Mouse (Mus musculus): ENCODE data around the gene Gm8439.
"Not testable (repeated sequence)": the region's sequence is repeated elsewhere in the genome, so short reads cannot be mapped to it uniquely, and the experiment has no call there.

The Gm8439 gene

GRCm38 (mm10) chr4:120596210-120596609, 7.7 kb downstream of the Gm8439 start:
- POLR2A ChIA-PET = interaction anchor here in 1 of 4 experiments (1.2 kb wide), 1 partner anchor 86 kb away, joined by 4 read pairs; no protein-coding TSS in a partner anchor
- CTCF ChIA-PET = not testable (repeated sequence)

DNA sequence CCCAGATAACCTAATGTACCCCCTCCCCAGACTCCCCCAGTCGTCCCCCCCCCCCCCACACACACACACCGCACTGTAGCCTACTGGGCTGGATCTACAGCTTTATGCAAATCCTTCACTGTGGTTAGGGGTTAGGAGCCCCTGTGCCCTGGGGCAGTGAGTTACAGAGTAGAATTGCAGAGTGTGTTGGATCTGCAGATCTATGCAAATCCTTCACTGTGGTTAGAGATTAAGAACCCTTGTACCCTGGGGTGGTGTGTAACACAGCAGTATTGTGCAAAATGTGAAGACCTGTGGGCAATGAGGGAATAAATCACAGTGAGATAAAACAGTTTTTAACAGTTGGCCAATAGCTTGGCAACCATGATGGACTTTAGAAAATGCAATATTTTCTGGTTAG, 10.4 kb downstream of the Gm8439 start:
- CTCF ChIA-PET = interaction anchor here in 3 of 4 experiments (0.5 to 1.5 kb wide), 6 partner anchors 9 to 159 kb away, joined by 3 to 6 read pairs (median 4); no protein-coding TSS in a partner anchor
- POLR2A ChIA-PET = interaction anchor here in 3 of 4 experiments (0.6 to 1.5 kb wide), 8 partner anchors 11 to 66 kb away, joined by 3 to 5 read pairs (median 4); no protein-coding TSS in a partner anchor

GRCm38 (mm10) chr4:120601774-120602173, 13.2 kb downstream of the Gm8439 start:
- CTCF ChIA-PET = interaction anchor here in 1 of 4 experiments (0.6 kb wide), 1 partner anchor 245 kb away, joined by 3 read pairs; no protein-coding TSS in a partner anchor
- POLR2A ChIA-PET = interaction anchor here in 1 of 4 experiments (1.3 kb wide), 1 partner anchor 32 kb away, joined by 5 read pairs; the partner anchor contains the start of gene Ctps

DNA sequence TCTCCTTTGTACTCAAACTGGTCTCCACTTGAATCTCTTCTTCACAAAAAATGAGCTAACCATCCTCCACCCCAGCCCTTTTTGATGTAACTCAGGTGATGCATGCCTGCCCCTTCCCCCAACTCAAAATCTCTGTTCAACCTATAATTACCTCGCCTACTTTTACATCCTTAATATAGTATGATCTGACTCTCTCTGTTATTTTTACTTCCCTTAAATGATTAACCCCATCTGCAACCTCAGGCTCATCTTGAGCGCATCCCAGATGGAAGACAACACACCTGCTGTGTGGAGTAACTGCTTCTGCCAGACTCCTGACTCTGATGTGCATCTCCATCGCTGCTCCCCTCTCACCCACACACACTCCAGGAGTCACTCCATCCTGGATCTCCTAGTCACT, 14.1 kb downstream of the Gm8439 start:
- ChIA-PET POLR2A (interaction anchor here in 2 of 4 experiments (0.6 to 1.3 kb wide), 3 partner anchors 12 to 63 kb away, joined by 3 to 5 read pairs (median 3); partner anchors contain the start of gene Ctps (in 1 of the 2)), CTCF (no interaction called here)

- CTCF ChIA-PET = interaction anchor here in 2 of 4 experiments (0.6 to 1.6 kb wide), 4 partner anchors 17 to 380 kb away, joined by 3 to 7 read pairs (median 4); no protein-coding TSS in a partner anchor
Observed at GRCm38 (mm10) chr4:120606941-120607340, 18.4 kb downstream of the Gm8439 start.

GRCm38 (mm10) chr4:120611005-120611404, 22.5 kb downstream of the Gm8439 start:
- POLR2A ChIA-PET = interaction anchor here in 2 of 4 experiments (0.9 to 4.8 kb wide), 7 partner anchors 9 to 55 kb away, joined by 3 to 35 read pairs (median 4); partner anchors contain the start of genes Cited4 (in 2 of the 2) and Ctps (in 1 of the 2)
- CTCF ChIA-PET = interaction anchor here in 1 of 4 experiments (1.6 kb wide), 1 partner anchor 21 kb away, joined by 3 read pairs; no protein-coding TSS in a partner anchor

More at GRCm38 (mm10) chr4:120606941-120607340, 18.4 kb downstream of the Gm8439 start:
- POLR2A ChIA-PET = interaction anchor here in 3 of 4 experiments (0.7 to 1.0 kb wide), 3 partner anchors 13 to 37 kb away, joined by 3 to 8 read pairs (median 4); partner anchors contain the start of gene Ctps (in 1 of the 3)

DNA sequence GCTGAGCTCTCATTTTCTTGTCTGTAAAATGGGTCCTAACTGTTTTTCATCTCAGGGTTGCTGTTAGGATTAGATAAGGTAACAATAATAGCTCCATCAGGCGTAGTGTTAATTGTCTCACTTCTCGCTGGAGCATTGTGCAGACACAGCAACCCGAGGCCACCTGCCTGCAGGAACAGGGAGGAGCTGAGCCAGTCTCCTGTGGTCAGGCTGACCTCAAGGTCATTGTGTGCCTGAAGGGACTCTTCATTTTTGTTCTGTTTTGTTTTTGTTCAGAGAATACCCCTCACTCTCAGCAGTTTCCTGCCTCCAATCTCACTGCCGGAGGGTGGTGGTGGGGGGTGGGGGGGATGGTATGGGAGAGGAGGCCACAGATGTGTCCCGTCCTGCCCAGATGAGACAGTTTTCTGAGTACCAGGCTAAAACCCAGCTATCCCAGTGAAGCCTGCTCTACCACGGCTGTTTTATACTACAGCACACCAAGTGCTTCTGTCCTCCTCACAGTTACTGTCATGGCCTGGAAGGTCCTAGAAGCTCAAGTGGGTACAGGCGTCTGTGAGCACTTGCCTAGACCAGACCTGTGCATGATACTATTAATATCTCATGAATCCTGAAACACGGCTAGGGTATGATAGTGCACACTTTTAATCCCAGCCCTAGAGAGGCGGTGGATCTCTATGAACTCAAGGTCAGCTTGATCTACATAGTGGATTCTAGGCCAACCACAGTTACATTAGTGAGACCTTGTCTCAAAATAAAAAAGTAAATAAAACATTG, 23.9 kb downstream of the Gm8439 start:
- CTCF ChIA-PET = interaction anchor here in 3 of 4 experiments (0.6 to 1.6 kb wide), 7 partner anchors 14 to 858 kb away, joined by 3 to 7 read pairs (median 5); no protein-coding TSS in a partner anchor
- POLR2A ChIA-PET = interaction anchor here (0.6 to 4.8 kb wide), 18 partner anchors 9 to 1644 kb away, joined by 3 to 35 read pairs (median 4); partner anchors contain the start of genes Cited4 (in 3 of the 4), Ctps (in 2 of the 4) and Exo5 (in 1 of the 4)

GRCm38 (mm10) chr4:120613691-120614329, 25.3 kb downstream of the Gm8439 start:
- ChIA-PET POLR2A (interaction anchor here in 2 of 4 experiments (0.8 to 1.2 kb wide), 2 partner anchors 52 to 212 kb away, joined by 3 read pairs; no protein-coding TSS in a partner anchor), CTCF (no interaction called here)

DNA sequence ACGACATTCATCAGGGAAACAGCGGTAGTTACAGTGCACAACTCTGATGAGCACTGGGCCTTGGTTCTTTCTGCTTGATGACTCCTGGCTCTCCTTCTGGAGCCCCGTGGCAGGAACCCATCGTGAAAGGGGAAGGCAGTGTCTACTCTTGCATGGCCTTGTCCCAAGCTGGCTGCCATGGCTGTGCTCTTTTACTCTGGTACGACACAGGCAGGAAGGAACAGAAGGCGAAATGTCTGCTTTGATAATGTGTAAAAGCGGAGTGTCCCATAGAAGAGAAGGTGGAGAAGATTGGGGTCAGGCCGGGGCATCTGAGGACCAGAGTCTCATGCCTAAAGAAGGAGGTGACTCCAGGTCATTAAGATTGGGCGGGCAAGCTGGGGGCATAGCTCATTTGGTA, 26.1 kb downstream of the Gm8439 start:
- ChIA-PET CTCF (interaction anchor here in 2 of 4 experiments (0.6 to 2.1 kb wide), 2 partner anchors 24 to 321 kb away, joined by 4 to 7 read pairs; no protein-coding TSS in a partner anchor), POLR2A (interaction anchor here in 3 of 4 experiments (0.6 to 4.1 kb wide), 8 partner anchors 12 to 211 kb away, joined by 3 to 52 read pairs (median 4); partner anchors contain the start of gene Cited4 (in 2 of the 3))

- ChIA-PET POLR2A (interaction anchor here (0.5 to 4.1 kb wide), 25 partner anchors 7 to 309 kb away, joined by 3 to 52 read pairs (median 5); partner anchors contain the start of genes Cited4 (in 2 of the 4), Ctps (in 2 of the 4) and Exo5 (in 1 of the 4)), CTCF (interaction anchor here in 3 of 4 experiments (0.7 to 2.3 kb wide), 5 partner anchors 10 to 235 kb away, joined by 3 to 17 read pairs (median 4); no protein-coding TSS in a partner anchor)
Observed at GRCm38 (mm10) chr4:120615528-120616081, 27.1 kb downstream of the Gm8439 start.

GRCm38 (mm10) chr4:120616199-120617025, 27.9 kb downstream of the Gm8439 start:
- POLR2A ChIA-PET = interaction anchor here in 3 of 4 experiments (0.8 to 4.1 kb wide), 21 partner anchors 8 to 308 kb away, joined by 3 to 52 read pairs (median 5); partner anchors contain the start of genes Cited4 (in 2 of the 3), Ctps (in 2 of the 3) and Exo5 (in 2 of the 3)
- CTCF ChIA-PET = interaction anchor here (0.5 to 2.3 kb wide), 7 partner anchors 9 to 210 kb away, joined by 3 to 17 read pairs (median 4); no protein-coding TSS in a partner anchor

DNA sequence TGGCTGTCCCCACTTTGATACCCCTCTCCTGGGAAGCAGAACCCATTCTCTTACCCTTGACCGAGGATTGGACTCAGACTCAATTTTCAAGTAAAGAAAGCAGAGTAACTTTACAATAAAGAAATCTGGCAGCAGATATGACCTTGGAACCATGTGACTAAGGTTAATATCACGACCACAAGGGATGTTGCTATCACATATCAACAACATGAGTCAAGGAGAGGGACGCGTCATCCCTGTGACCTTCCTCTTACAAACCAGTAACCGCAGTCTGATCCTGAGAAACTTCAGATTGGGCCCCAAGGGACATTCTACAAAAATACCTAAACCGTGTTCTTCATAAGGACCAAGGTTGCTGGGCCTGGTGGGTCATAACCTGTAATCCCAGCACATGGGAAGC, 39.2 kb downstream of the Gm8439 start:
- POLR2A ChIA-PET = interaction anchor here in 3 of 4 experiments (0.6 to 1.9 kb wide), 3 partner anchors 12 to 281 kb away, joined by 3 to 6 read pairs (median 3); no protein-coding TSS in a partner anchor
- CTCF ChIA-PET = no interaction called here

- CTCF ChIA-PET = no interaction called here
- POLR2A ChIA-PET = no interaction called here
Observed at GRCm38 (mm10) chr4:120630218-120630931, 41.8 kb downstream of the Gm8439 start.

- POLR2A ChIA-PET = interaction anchor here in 1 of 4 experiments (1.0 to 3.0 kb wide), 2 partner anchors 15 to 34 kb away, joined by 6 to 10 read pairs; partner anchors contain the start of gene Cited4
- CTCF ChIA-PET = interaction anchor here in 1 of 4 experiments (1.2 kb wide), 1 partner anchor 51 kb away, joined by 3 read pairs; no protein-coding TSS in a partner anchor
Observed at GRCm38 (mm10) chr4:120631828-120632227, 43.3 kb downstream of the Gm8439 start.

GRCm38 (mm10) chr4:120635351-120635750, 46.8 kb downstream of the Gm8439 start:
- POLR2A ChIA-PET = interaction anchor here in 2 of 4 experiments (1.5 to 1.6 kb wide), 3 partner anchors 19 to 31 kb away, joined by 4 to 8 read pairs (median 5); partner anchors contain the start of gene Cited4 (in 1 of the 2)
- CTCF ChIA-PET = interaction anchor here in 2 of 4 experiments (0.5 to 1.1 kb wide), 3 partner anchors 47 to 410 kb away, joined by 4 to 7 read pairs (median 7); no protein-coding TSS in a partner anchor

DNA sequence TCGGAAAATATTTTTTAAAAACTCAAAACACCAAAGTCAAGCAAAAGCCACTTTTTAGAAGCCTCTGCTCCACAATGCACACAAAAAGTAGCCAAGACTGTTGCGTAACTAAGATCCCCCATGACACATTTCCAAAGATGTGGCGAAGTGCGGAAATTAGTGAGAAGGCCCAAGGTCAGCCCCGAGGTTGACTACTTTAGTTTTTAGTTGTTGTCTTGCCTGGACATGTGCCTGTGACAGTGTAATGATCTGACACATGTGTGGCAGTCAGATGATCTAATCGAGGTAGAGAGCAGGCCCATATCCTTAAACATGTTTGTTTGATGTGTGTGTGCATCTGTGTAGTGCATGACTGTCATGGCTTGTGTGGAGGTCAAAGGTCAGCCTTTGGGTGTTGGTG, 53.4 kb downstream of the Gm8439 start:
- POLR2A ChIA-PET = interaction anchor here in 1 of 4 experiments (1.1 kb wide), 1 partner anchor 9 kb away, joined by 4 read pairs; no protein-coding TSS in a partner anchor
- CTCF ChIA-PET = interaction anchor here in 1 of 4 experiments (0.6 to 1.4 kb wide), 2 partner anchors 13 to 40 kb away, joined by 3 to 4 read pairs; no protein-coding TSS in a partner anchor

Data from embryonic stem cell, embryonic (primary cell).